Mouse (Mus musculus): ENCODE measurements around the gene Actl11.

GRCm38 (mm10) chr9:107932221-107932620 is 4.0 kb downstream of the Actl11 start:
- no peak for TF ChIP-seq EP300 (optimal IDR thresholded peaks at IDR 0.05)
- no peak for TF ChIP-seq CTCF (IDR thresholded peaks at IDR 0.05; ENCODE audit: low read depth)
